Mouse (Mus musculus): ENCODE results near the gene S100z. TPM values are rescaled to one million over a fixed set of nuclear protein-coding genes. Genes with fewer than 3 reads are reported as not detected.
A peak's percentile ranks its signal among the peaks of the same experiment; 100 is the strongest.

The S100z gene
- polyA plus RNA-seq, 1 experiment from 2014 or later = not detected

DNA sequence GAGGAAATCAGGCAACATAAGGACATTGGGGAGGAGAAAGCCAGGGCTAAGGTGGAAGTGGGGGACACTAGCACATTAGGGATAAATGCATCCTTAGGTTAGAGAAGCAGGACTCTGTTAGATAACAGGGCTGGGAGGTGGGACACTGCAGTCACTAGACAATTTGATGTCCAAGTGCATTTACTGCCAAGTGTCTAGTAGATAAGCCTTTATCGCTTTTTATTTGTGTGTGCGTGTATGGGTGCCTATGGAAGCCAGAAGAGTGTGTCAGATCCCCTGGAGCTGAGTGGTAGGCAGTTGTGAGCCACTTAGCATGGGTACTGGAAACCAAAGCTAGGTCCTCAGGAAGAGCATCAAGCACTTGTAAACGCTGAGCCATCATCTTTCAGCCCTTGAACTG lies 4.2 kb downstream of the S100z start:
- no peaks in the 10 kb centered on the region for H3K27me3 ChIP-seq (ENCODE audit: control insufficient read depth, insufficient read depth, low read length)
- DNase-seq (ENCODE audit: low spot score) = no peak
- WGBS = 82% methylated on average over 3 of the region's 3 CpGs
- no peaks in the 10 kb centered on the region for H3K9me3 ChIP-seq (ENCODE audit: control insufficient read depth, low read length)
- no peak for ATAC-seq (ENCODE audit: insufficient read depth, low FRiP score, low TSS enrichment)
- H3K4me1 ChIP-seq (ENCODE audit: control insufficient read depth, insufficient read depth, low read length) = no peaks in the 10 kb centered on the region
- no peaks in the 10 kb centered on the region for H3K36me3 ChIP-seq (ENCODE audit: control insufficient read depth, insufficient read depth, low read length)
- H3K9ac ChIP-seq (ENCODE audit: low read length) = no peak overlapping the region
- no peak overlapping the region for H3K4me3 ChIP-seq (ENCODE audit: low read depth, low read length)
- no peak overlapping the region for H3K4me2 ChIP-seq (ENCODE audit: low read depth)
- no peak overlapping the region for H3K27ac ChIP-seq (ENCODE audit: low read depth, low read length)

DNA sequence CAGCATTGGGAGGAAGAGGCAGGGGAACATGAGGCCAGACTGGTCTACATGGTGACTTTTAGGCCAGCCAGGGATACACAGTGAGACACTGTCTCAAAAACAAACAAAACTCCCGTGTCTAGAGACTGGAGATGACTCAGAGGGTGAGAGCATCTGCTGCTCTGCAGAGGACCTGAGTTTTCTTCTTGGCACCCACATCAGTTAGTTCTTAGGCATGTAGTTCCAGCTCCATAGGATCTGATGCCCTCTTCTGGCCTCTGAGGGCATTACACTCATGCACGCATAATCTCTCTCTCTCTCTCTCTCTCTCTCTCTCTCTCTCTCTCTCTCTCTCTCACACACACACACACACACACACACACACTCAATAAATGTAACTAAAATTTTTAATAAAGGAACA lies 7.6 kb downstream of the S100z start:
- ATAC-seq (ENCODE audit: insufficient read depth, low FRiP score, low TSS enrichment) (no peak), DNase-seq (ENCODE audit: low spot score) (peak; percentile 17)
- H3K27ac ChIP-seq (ENCODE audit: low read depth, low read length) = no peak overlapping the region
- H3K9ac ChIP-seq (ENCODE audit: low read length) = no peak overlapping the region
- no peaks in the 10 kb centered on the region for H3K27me3 ChIP-seq (ENCODE audit: control insufficient read depth, insufficient read depth, low read length)
- no peaks in the 10 kb centered on the region for H3K9me3 ChIP-seq (ENCODE audit: control insufficient read depth, low read length)
- no peaks in the 10 kb centered on the region for H3K4me1 ChIP-seq (ENCODE audit: control insufficient read depth, insufficient read depth, low read length)
- no peak overlapping the region for H3K4me2 ChIP-seq (ENCODE audit: low read depth)
- no peaks in the 10 kb centered on the region for H3K36me3 ChIP-seq (ENCODE audit: control insufficient read depth, insufficient read depth, low read length)
- WGBS = 59% methylated on average over 2 of the region's 2 CpGs
- H3K4me3 ChIP-seq (ENCODE audit: low read depth, low read length) = no peak overlapping the region

DNA sequence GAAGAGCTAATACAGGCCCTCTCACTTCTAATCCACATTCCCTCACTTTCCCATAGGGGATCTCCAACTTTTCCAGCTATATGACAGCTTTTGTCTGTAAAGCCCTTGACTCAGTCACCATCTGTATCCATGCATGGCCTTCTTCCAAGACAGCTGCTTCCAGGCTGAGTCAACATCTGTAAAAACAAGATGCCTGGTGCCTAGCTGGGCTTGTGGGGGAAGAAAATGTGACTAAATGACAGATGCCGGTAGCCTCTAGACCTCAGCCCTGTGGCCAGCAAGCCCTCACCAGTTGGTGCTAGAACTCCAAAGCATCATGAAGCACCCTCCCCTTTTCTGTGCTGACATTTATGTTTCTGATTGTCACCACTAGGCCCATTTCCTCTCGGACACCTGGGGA lies 27.0 kb downstream of the S100z start:
- Histone ChIP-seq H3K9ac (ENCODE audit: low read length) (no peak overlapping the region), H3K4me3 (ENCODE audit: low read depth, low read length) (no peak overlapping the region), H3K4me1 (ENCODE audit: control insufficient read depth, insufficient read depth, low read length) (no peaks in the 10 kb centered on the region), H3K36me3 (ENCODE audit: control insufficient read depth, insufficient read depth, low read length) (no peaks in the 10 kb centered on the region), H3K27ac (ENCODE audit: low read depth, low read length) (no peak overlapping the region), H3K27me3 (ENCODE audit: control insufficient read depth, insufficient read depth, low read length) (no peaks in the 10 kb centered on the region), H3K4me2 (ENCODE audit: low read depth) (no peak overlapping the region), H3K9me3 (ENCODE audit: control insufficient read depth, low read length) (no peaks in the 10 kb centered on the region)
- DNase-seq (ENCODE audit: low spot score) (no peak), ATAC-seq (ENCODE audit: insufficient read depth, low FRiP score, low TSS enrichment) (no peak)
- 70% methylated on average over 2 of the region's 2 CpGs for WGBS

DNA sequence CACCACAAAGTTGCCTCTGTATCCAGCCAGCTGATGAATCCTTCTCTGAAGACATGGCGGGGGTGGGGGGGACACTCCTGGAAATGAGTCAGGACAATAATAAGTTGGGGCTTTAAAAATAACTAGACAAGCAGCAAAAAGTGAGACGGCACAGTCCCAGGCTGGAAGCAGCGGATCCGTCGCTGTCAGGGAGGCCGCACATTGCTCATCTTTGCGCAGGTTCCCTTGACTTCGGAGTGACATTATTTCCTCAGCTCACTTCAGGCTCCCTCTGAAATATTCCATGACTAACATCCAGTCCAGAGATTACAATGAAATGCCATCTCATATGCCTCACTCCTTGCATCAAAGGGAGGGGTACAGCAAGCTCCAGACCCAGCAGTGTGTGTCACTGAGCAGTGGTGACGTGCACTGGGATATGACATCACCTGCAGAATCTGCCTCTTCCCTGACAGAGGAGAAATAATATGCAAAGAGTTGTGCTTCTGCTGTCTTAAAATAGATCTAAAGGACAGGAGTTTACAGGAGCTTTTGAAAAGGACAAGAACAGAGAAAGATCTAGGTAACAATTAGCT lies 27.8 kb downstream of the S100z start:
- Histone ChIP-seq H3K27ac (ENCODE audit: low read depth, low read length) (no peak overlapping the region), H3K9ac (ENCODE audit: low read length) (no peak overlapping the region), H3K36me3 (ENCODE audit: control insufficient read depth, insufficient read depth, low read length) (no peaks in the 10 kb centered on the region), H3K4me3 (ENCODE audit: low read depth, low read length) (no peak overlapping the region), H3K4me2 (ENCODE audit: low read depth) (no peak overlapping the region), H3K9me3 (ENCODE audit: control insufficient read depth, low read length) (no peaks in the 10 kb centered on the region), H3K27me3 (ENCODE audit: control insufficient read depth, insufficient read depth, low read length) (no peaks in the 10 kb centered on the region), H3K4me1 (ENCODE audit: control insufficient read depth, insufficient read depth, low read length) (no peaks in the 10 kb centered on the region)
- WGBS = 90% methylated on average over 9 of the region's 9 CpGs
- no peak for ATAC-seq (ENCODE audit: insufficient read depth, low FRiP score, low TSS enrichment)
- DNase-seq (ENCODE audit: low spot score) = no peak

DNA sequence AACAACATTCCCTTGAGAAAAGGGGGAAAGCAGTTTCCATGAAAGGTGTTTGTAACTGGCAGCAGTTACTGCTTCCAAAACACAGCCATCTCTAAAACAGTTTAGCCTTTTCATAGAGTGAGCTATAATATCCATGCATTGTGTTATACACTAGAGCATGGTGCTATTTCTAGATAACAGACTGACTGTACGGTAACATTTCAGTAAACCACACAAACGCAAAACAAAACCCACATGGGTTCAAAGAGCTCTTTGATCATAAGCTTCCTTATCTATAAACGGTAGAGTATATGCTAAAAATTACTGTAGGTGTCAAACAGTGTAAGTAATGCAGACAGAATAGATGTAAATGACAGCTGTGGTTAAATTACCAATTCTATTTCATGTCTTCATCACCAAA lies 28.8 kb downstream of the S100z start:
- no peaks in the 10 kb centered on the region for H3K36me3 ChIP-seq (ENCODE audit: control insufficient read depth, insufficient read depth, low read length)
- 82% methylated on average over 3 of the region's 3 CpGs for WGBS
- DNase-seq (ENCODE audit: low spot score) = no peak
- no peak overlapping the region for H3K4me2 ChIP-seq (ENCODE audit: low read depth)
- no peak for ATAC-seq (ENCODE audit: insufficient read depth, low FRiP score, low TSS enrichment)
- no peak overlapping the region for H3K9ac ChIP-seq (ENCODE audit: low read length)
- no peak overlapping the region for H3K27ac ChIP-seq (ENCODE audit: low read depth, low read length)
- peaks cover 7% of the 10 kb centered on the region for H3K27me3 ChIP-seq (ENCODE audit: control insufficient read depth, insufficient read depth, low read length)
- no peak overlapping the region for H3K4me3 ChIP-seq (ENCODE audit: low read depth, low read length)
- no peaks in the 10 kb centered on the region for H3K9me3 ChIP-seq (ENCODE audit: control insufficient read depth, low read length)
- H3K4me1 ChIP-seq (ENCODE audit: control insufficient read depth, insufficient read depth, low read length) = no peaks in the 10 kb centered on the region

DNA sequence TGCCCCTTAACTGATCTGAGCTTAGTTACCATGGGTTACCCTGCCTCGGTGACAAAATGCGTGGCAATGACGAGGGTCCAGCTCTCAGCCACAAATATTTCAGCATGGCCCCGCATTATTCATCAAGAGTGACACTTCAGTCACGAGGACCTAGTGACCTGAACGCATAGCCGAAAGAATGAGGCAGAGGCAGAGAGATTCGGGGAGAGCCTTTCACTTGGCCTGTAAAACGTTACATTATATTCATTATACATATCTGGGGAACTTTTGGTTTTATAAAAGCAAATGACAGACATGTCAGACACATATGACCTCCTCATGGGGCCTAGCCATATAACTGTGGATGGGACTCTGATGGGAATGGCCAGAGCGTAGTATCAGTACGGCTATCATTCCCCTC lies 33.7 kb downstream of the S100z start, which contains the start of gene Crhbp:
Crhbp (minus strand) TSS at position 101 of the 400 bp plus-strand sequence.
- peak within 1 kb of the TSS; percentile 47 for H3K9ac ChIP-seq (ENCODE audit: low read length)
- H3K4me1 ChIP-seq (ENCODE audit: control insufficient read depth, insufficient read depth, low read length) = peaks cover 3% of the 10 kb centered on the region; the same call in 1 of the 2 replicates
- DNase-seq (ENCODE audit: low spot score) (no peak), ATAC-seq (ENCODE audit: insufficient read depth, low FRiP score, low TSS enrichment) (no peak)
- peak within 1 kb of the TSS; percentile 43 for H3K4me3 ChIP-seq (ENCODE audit: low read depth, low read length)
- no peaks in the 10 kb centered on the region for H3K36me3 ChIP-seq (ENCODE audit: control insufficient read depth, insufficient read depth, low read length)
- no peak within 1 kb of the TSS for H3K27ac ChIP-seq (ENCODE audit: low read depth, low read length)
- 48% methylated on average over 11 of the region's 11 CpGs for WGBS
- peaks cover 31% of the 10 kb centered on the region for H3K27me3 ChIP-seq (ENCODE audit: control insufficient read depth, insufficient read depth, low read length)
- H3K9me3 ChIP-seq (ENCODE audit: control insufficient read depth, low read length) = no peaks in the 10 kb centered on the region
- H3K4me2 ChIP-seq (ENCODE audit: low read depth) = peak within 1 kb of the TSS; percentile 84

DNA sequence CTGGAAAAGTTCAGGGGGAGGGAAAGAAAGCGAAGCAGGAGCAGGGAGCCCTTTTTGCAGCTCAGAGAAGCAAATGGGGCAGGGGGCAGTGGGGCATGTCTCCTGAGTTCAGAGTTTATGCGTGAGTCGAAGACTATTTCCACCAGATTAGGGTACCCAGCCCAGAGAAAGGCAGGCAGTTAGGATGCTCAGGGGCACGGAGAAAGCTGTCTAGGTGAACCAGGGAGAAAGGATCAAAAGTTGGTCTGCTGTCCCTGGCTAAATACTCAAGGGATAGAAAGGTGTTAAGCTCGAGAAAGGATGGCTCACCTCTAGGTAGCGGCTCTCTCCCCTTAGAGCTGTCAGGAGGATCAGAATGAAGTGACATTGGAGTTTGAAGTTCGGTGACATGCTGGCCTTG lies 34.2 kb downstream of the S100z start:
- no peak for ATAC-seq (ENCODE audit: insufficient read depth, low FRiP score, low TSS enrichment)
- H3K27me3 ChIP-seq (ENCODE audit: control insufficient read depth, insufficient read depth, low read length) = peaks cover 31% of the 10 kb centered on the region
- no peaks in the 10 kb centered on the region for H3K9me3 ChIP-seq (ENCODE audit: control insufficient read depth, low read length)
- H3K36me3 ChIP-seq (ENCODE audit: control insufficient read depth, insufficient read depth, low read length) = no peaks in the 10 kb centered on the region
- H3K27ac ChIP-seq (ENCODE audit: low read depth, low read length) = no peak overlapping the region
- WGBS = 10% methylated on average over 7 of the region's 7 CpGs
- H3K9ac ChIP-seq (ENCODE audit: low read length) = no peak overlapping the region; the same call in 1 of the 2 replicates
- H3K4me3 ChIP-seq (ENCODE audit: low read depth, low read length) = peak overlapping the region; percentile 43; the same call in 1 of the 2 replicates
- no peak for DNase-seq (ENCODE audit: low spot score)
- H3K4me1 ChIP-seq (ENCODE audit: control insufficient read depth, insufficient read depth, low read length) = peaks cover 3% of the 10 kb centered on the region; the same call in 1 of the 2 replicates
- H3K4me2 ChIP-seq (ENCODE audit: low read depth) = peak overlapping the region; percentile 84

DNA sequence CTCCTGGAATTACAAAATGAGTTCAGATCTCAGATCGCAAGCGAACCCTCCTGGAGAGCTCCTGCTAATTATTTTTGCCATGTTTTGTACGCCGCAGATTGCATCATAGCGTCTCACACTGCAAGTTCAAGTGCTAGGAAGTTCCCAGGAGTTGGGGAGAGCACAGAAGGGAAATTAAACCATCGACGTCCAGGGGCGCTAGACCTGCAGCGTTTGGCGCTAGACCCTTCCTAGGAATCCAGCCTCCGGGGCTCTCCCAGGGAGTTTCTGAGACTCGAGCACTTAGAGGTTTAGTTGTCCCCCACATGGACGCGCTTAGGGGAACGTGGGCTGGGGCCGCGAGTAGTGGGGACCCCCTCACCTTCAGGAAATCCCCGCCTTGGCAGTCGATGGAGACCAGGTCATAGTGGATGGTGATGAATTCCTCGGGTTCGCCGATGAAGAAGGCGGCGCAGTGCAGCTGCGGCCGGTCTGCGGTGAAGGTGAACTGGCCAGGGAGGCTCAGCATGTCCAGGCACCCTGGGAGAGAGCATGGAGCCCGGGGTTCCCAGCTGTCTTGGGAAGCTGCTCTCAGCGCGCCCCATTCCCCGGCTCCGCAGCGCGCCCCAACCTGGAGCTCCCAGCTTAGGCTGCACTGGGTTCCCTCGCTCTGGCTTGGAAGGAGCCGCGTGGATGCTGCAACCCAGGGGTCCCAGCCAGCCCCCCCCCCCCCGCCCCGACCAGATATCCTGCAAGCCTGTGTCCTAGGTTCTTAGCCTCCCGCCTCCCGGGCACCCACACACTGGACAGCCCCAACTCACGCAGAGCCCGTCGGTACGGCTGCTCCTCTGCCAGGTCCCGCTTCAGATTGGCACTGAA lies 34.9 kb downstream of the S100z start:
- Histone ChIP-seq H3K27ac (ENCODE audit: low read depth, low read length) (no peak overlapping the region), H3K4me2 (ENCODE audit: low read depth) (peak overlapping the region; percentile 84), H3K27me3 (ENCODE audit: control insufficient read depth, insufficient read depth, low read length) (peaks cover 31% of the 10 kb centered on the region), H3K9ac (ENCODE audit: low read length) (peak overlapping the region; percentile 47), H3K9me3 (ENCODE audit: control insufficient read depth, low read length) (no peaks in the 10 kb centered on the region), H3K4me3 (ENCODE audit: low read depth, low read length) (peak overlapping the region; percentile 43), H3K4me1 (ENCODE audit: control insufficient read depth, insufficient read depth, low read length) (peaks cover 3% of the 10 kb centered on the region; the same call in 1 of the 2 replicates), H3K36me3 (ENCODE audit: control insufficient read depth, insufficient read depth, low read length) (no peaks in the 10 kb centered on the region)
- ATAC-seq (ENCODE audit: insufficient read depth, low FRiP score, low TSS enrichment) (no peak), DNase-seq (ENCODE audit: low spot score) (peak; percentile 70)
- WGBS = 2% methylated on average over 44 of the region's 46 CpGs

DNA sequence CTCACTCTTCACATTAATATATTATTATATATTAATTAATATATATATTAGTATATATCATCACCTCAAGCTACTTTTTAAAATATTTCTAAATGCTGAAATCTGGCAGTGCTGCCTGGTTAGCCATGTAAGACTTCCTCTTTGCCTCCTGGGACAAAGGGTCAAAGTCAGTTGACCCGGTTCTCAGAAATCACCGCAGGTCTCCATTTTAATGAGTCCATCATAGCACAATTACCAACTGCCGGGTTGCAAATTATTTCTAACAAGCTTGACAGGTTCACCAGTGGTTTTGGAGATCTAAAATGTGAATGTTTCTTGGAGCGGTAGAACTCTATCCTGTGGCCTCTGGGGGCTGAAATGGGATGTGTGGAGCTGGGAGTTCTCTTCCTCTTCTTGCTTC lies 35.6 kb downstream of the S100z start:
- H3K27ac ChIP-seq (ENCODE audit: low read depth, low read length) = no peak overlapping the region
- H3K4me3 ChIP-seq (ENCODE audit: low read depth, low read length) = no peak overlapping the region
- H3K27me3 ChIP-seq (ENCODE audit: control insufficient read depth, insufficient read depth, low read length) = peaks cover 31% of the 10 kb centered on the region
- ATAC-seq (ENCODE audit: insufficient read depth, low FRiP score, low TSS enrichment) (no peak), DNase-seq (ENCODE audit: low spot score) (no peak)
- H3K36me3 ChIP-seq (ENCODE audit: control insufficient read depth, insufficient read depth, low read length) = no peaks in the 10 kb centered on the region
- no peaks in the 10 kb centered on the region for H3K9me3 ChIP-seq (ENCODE audit: control insufficient read depth, low read length)
- peaks cover 3% of the 10 kb centered on the region; the same call in 1 of the 2 replicates for H3K4me1 ChIP-seq (ENCODE audit: control insufficient read depth, insufficient read depth, low read length)
- no peak overlapping the region for H3K9ac ChIP-seq (ENCODE audit: low read length)
- WGBS = 27% methylated on average over 4 of the region's 4 CpGs
- no peak overlapping the region; the same call in 1 of the 2 replicates for H3K4me2 ChIP-seq (ENCODE audit: low read depth)
